Mouse (Mus musculus) heart, adult 18-20 months (tissue): ENCODE results near the gene Gpr132. TPM values are rescaled to one million over a fixed set of nuclear protein-coding genes. Genes with fewer than 3 reads are reported as not detected.
"Not testable (repeated sequence)": the region's sequence is repeated elsewhere in the genome, so short reads cannot be mapped to it uniquely, and the experiment has no call there.

Experiments
- DNase-seq, 2 experiments: peaks; one replicate each; pipeline ENCODE4 v3.0.0; 2021 to 2022; ENCODE audit warnings: mixed read lengths in 1 of 2
- total RNA-seq, 2 experiments: library from RNA; stranded (reverse); gene quantifications; 2 replicates each; pipeline ENCODE4 v1.2.3; 2021

The Gpr132 gene
- total RNA-seq, 2 experiments from 2014 or later: 0.37 to 1.3 TPM

GRCm38 (mm10) chr12:112820401-112820999 is 47.5 kb downstream of the Gpr132 start:
- DNase-seq: no peak

GRCm38 (mm10) chr12:112819057-112819662 is 48.9 kb downstream of the Gpr132 start:
- DNase-seq: no peak

GRCm38 (mm10) chr12:112816866-112817265 is 51.2 kb downstream of the Gpr132 start:
- not testable (repeated sequence) for DNase-seq

GRCm38 (mm10) chr12:112816294-112816693 is 51.7 kb downstream of the Gpr132 start:
- peak in 1 of 2 experiments; percentile 69 for DNase-seq

GRCm38 (mm10) chr12:112814682-112815470 is 53.2 kb downstream of the Gpr132 start:
- no peak for DNase-seq

DNA sequence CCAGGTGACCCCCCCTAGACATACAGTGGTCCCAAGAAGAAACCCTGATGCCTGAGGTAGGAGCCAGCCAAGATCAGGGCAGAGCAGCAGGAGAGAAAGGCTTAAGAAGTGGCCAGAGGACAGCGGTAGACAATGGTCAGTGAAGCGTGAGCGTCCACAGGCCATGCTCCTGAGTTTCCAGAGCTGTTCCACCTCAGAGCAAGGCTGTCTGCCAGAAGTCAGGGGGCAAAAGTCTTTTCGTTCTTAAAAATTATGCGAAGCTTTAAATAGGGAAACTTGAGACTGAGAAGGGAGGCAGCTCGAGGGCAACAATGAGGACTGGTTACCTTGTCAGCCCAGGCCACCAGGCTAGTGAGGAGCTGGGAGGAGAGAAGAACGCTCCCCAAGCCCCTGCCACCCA is 54.7 kb downstream of the Gpr132 start:
- DNase-seq: no peak

- DNase-seq: no peak
Observed at GRCm38 (mm10) chr12:112810092-112810885, 57.7 kb downstream of the Gpr132 start.

- DNase-seq: no peak
Observed at GRCm38 (mm10) chr12:112809641-112810040, 58.4 kb downstream of the Gpr132 start.

DNA sequence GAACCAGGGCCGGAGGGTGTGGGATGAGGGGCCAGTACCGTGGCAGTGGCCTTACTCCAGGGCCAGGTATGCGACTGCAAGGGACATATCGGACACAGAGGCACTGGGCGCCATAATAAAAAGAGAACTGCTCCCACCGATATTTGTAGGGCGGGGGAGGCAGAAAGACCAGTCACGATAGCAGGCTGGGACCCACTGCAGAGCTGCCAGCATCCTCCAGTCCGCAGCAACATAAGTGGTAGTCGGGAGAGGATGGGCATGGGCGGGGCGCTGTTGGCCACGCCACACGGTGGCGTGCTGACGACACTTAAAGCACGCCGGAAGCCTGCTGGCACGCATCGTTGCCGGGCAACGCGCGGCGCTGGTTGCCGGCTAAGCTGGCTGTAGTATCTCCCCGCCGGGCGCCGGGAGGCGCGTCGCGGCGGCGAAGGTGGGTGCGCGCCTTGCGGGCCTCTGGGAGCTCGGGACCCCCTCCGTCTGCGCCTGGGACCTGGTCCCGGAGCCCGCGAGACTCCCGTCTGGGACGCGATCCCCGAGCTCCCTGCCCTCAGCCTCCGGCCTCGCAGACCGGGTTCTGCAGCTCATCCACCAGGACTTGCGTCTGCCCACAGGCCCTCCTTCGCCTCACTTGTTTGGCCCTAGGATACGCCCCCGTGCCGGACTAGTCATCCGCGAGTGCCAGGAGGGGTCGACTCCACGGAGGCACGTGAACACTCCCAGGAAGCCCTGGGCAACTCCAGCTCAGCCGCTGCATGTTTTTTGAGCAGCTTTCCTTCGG is 59.3 kb downstream of the Gpr132 start, which contains the start of gene Clba1:
Gene Clba1 (plus strand): TSS at position 351 of the 778 bp plus-strand sequence.
- DNase-seq: peak; percentile 93 to 94

DNA sequence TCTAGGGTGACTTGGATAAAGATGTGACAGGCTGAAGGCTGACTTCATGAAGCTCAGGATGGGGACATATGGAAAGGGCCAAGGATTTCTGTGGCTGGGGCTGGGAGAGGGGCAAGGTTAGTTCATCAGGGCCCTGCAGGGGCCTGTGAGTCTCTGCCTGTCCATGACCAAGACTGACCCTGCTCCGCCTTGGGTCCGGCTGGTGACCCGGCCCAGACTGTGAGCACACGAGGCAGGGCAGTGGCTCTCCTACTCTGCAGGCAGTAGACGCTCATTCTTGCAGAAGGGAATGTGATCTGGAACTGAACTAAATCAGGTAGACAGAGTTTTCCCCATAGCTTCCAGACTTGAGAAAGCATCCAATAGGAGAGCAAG is 59.8 kb downstream of the Gpr132 start:
- DNase-seq: no peak

GRCm38 (mm10) chr12:112807796-112808195 is 60.2 kb downstream of the Gpr132 start:
- no peak for DNase-seq

GRCm38 (mm10) chr12:112806044-112806443 is 62.0 kb downstream of the Gpr132 start:
- no peak for DNase-seq

DNA sequence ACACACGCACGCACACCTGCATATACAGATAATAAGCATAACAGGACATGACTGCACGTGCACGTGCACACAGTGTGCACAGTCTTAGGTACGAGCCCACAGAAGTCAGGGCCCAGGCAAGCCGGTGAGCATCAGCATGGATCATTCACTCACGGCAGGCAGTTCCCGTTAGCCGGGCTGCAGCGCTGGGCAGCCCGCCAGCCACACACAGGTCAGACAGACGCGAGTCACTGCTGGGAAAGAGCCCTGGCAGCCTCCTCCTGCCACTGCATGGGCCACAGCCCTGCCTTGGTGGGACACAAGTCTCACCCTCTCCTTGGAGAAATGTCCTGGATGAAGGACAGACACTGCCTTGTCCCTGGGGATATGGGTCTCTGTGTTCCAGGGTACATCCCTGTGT is 64.0 kb downstream of the Gpr132 start:
- DNase-seq: peak; percentile 50 to 51

DNA sequence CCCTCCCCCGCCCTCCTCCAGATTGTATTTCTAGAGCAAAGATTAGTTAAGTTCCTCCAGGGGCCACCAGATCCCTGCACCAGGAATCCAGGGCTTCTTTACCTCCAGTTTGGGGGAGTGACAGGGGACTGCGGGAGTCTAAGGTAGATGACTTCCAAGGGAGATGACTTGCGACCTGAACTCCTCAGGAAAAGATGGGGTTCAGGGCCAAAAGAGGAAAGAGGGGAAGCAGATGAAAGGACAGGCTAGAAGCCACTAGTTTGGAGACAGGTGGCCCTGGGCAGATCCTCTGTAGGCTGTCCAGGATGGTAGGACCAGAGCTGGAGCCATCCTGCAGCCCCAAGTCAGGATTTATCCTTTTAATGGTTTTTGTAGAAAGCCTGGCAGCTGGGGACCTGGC is 65.1 kb downstream of the Gpr132 start:
- DNase-seq: no peak

DNA sequence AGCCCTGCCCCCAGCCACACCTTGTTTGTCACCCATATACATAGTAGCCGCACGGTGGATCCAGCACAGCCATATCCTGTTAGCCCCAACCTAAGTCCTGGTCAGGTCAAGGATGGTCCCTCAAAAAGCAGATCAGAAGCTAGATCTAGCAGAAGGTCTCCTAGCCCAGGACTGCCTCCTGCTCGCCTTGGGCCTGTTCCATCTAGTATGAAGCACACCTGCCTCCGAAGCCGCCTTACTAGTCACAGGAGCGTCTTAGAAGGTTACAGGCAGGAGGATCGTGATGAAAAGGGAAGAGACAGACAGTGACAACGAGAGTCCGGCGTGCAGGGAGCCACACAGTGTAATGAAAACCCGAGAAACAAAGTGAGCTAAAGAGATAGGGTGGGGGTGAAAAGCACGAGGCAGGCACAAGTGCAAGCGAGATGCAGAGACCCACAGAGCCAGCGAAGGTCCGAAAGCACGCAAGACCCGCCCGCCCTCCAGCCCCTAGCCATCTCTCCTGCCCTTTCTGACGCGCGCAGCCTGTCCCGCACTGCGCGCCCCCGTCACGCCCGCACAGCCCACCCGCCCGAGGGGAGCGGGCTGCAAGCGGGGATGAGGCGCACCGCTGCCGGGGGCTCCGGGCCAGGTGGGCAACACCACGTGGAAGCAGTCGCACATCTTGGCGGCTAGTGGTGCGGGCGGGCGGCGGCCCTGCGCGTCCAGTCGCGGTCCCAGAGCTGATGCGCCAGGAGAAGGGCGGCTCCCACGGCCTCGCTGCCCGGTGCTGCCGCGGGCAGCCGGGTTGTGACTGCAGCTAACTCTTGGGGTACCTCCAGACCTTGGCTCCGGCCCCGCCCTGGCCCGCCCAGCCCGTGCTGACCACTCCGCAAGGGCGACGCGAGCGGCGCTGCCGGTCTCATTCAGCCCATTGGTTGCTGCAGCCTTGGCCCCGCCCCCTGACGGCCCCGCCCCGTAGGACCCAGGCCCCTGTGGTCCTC is 65.9 kb downstream of the Gpr132 start, which contains the start of gene Ahnak2:
Gene Ahnak2 (minus strand): TSS at position 794 of the 983 bp plus-strand sequence.
- DNase-seq: no peak

Other genes with a start within 250 kb of the Gpr132 start
- 100 to 1,000 TPM; 192 to 206 TPM for gene Adssl1, start 248.2 kb downstream of the Gpr132 start, total RNA-seq
- gene Siva1, start 223.5 kb downstream of the Gpr132 start, total RNA-seq: 10 to 100 TPM; 31.7 to 35.2 TPM
- 100 to 1,000 TPM; 182 to 193 TPM for gene Akt1, start 193.3 kb downstream of the Gpr132 start, total RNA-seq
- gene Zbtb42, start 189.4 kb downstream of the Gpr132 start, total RNA-seq: 1 to 10 TPM; 3.6 to 4.9 TPM
- 10 to 100 TPM; 10.1 to 11.1 TPM for gene Cep170b, start 147.8 kb downstream of the Gpr132 start, total RNA-seq
- gene Pld4, start 107.6 kb downstream of the Gpr132 start, total RNA-seq: 1 to 10 TPM; 6.0 to 7.8 TPM
- 10 to 100 TPM; 15.3 to 16.6 TPM for gene Ahnak2, start 65.6 kb downstream of the Gpr132 start, total RNA-seq
- gene Clba1, start 59.3 kb downstream of the Gpr132 start, total RNA-seq: 1 to 10 TPM; 2.0 to 2.2 TPM
- 1 to 10 TPM; 5.1 to 5.6 TPM for gene Cdca4, start 38.8 kb downstream of the Gpr132 start, total RNA-seq
- 10 to 100 TPM; 31.5 to 38.6 TPM for gene Jag2, start 61.5 kb upstream of the Gpr132 start, total RNA-seq
- 1 to 10 TPM; 8.2 to 9.2 TPM for gene Nudt14, start 73.9 kb upstream of the Gpr132 start, total RNA-seq
- 10 to 100 TPM; 24.3 to 27.6 TPM for gene Btbd6, start 108.3 kb upstream of the Gpr132 start, total RNA-seq
- gene Brf1, start 132.5 kb upstream of the Gpr132 start, total RNA-seq: 10 to 100 TPM; 21.4 to 26.4 TPM
- gene Pacs2, start 146.3 kb upstream of the Gpr132 start, total RNA-seq: 10 to 100 TPM; 33.1 to 37.1 TPM
- gene Tex22, start 206.3 kb upstream of the Gpr132 start, total RNA-seq: not detected
- gene Mta1, start 230.1 kb upstream of the Gpr132 start, total RNA-seq: 10 to 100 TPM; 43.9 to 46.2 TPM